Mouse (Mus musculus) intestine, embryonic 15.5 days (tissue): Measurements from ENCODE around the gene B3galt1. TPM values are rescaled to one million over a fixed set of nuclear protein-coding genes. Genes with fewer than 3 reads are reported as not detected.

ENCODE experiments used
- ATAC-seq: fragments of 200-750 bp; cut with Nextera tagmentation; 2 replicates; pipeline ENCODE4 v1.8.0; 2017; ENCODE audit warnings: moderate TSS enrichment, moderate library complexity
- H3K27ac ChIP-seq: fragments of 300-500 bp; sonication (generic); 2 replicates; pipeline ENCODE4 v1.5.1; 2015; ENCODE audit warnings: mild to moderate bottlenecking, inconsistent platforms
- H3K27me3 ChIP-seq: fragments of 300-500 bp; sonication (generic); replicated peaks from 2 replicates; pipeline ENCODE4 v1.6.1; 2015; ENCODE audit warnings: inconsistent platforms
- H3K36me3 ChIP-seq: fragments of 300-500 bp; sonication (generic); 2 replicates; pipeline ENCODE4 v1.6.1; 2015; ENCODE audit warnings: inconsistent platforms
- H3K4me1 ChIP-seq: fragments of 300-500 bp; sonication (generic); replicated peaks from 2 replicates; pipeline ENCODE4 v1.6.1; 2015; ENCODE audit warnings: inconsistent platforms
- H3K4me2 ChIP-seq: fragments of 300-500 bp; sonication (generic); replicated peaks from 2 replicates; pipeline ENCODE4 v1.6.1; 2015; ENCODE audit warnings: mild to moderate bottlenecking, inconsistent platforms
- H3K4me3 ChIP-seq: fragments of 300-500 bp; sonication (generic); replicated peaks from 2 replicates; pipeline ENCODE4 v1.5.1; 2015; ENCODE audit warnings: inconsistent platforms
- H3K9ac ChIP-seq: fragments of 300-500 bp; sonication (generic); 2 replicates; pipeline ENCODE4 v1.6.1; 2015; ENCODE audit warnings: inconsistent platforms
- H3K9me3 ChIP-seq: fragments of 300-500 bp; sonication (generic); 2 replicates; pipeline ENCODE4 v1.6.1; 2016; ENCODE audit warnings: inconsistent platforms
- WGBS: fragments of 180-500 bp; shearing (Covaris S2); methylation state at CpG from one replicate; pipeline ENCODE4 v1.1.7; 2015; 5-methylcytosine and 5-hydroxymethylcytosine counted together
- polyA plus RNA-seq: library from polyadenylated mRNA; unstranded; fragments of >200 nt; fragmentation: Nextera tagmentation; extraction: Ambion mirVana; gene quantifications from 2 replicates; pipeline ENCODE4 v1.2.1, GENCODE M21; 2015

Gene B3galt1
- 2.6 and 4.1 TPM in 2 replicates for polyA plus RNA-seq

DNA sequence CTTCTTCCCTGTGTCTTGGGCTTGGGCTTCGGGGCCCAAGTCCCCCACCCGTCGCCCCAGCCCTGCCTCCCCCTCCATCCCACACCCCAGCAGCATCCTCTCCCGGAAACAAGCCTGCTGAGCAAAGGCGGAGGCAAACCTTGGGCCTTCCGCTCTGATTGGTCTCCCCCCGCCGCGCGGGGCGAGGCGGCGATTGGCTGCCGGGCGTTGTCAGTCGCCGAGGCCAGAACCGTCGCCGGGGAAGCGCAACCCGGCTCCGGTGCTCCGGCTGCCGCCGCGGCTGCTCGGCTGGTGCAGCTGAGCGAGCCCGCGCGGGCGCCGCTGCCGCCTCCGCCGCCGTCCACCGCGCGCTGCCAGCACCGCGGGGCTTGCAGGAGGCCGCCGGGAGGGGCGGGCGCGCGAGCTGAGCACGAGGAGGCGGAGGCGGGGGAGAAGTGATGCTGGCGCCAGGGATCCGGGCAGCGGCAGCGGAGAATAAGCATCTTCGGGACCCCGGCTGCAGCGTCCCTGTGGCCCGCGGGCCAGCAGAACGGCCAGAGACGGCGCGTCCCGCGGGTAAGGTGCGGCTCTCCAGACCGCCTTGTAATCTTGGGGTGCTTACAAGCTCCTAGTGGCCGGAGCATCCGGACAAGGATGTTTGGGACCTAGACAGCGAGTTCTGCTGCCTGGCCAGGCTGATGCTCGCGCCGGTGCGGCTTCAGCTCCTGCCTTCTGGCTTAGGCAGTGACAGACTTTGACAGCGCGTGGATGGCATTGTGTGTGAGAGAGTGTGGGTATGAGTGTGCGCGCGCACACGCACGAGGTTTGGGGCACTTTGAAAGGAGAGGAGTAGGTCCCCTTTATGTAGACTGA lies at the start of gene B3galt1:
B3galt1 (plus strand) TSS at position 392 of the 852 bp plus-strand sequence.
- under 1% methylated on average over 77 of the region's 83 CpGs for WGBS
- peak; percentile 97 for ATAC-seq
- H3K27ac ChIP-seq = peak within 1 kb of the TSS; percentile 48; the same call in 1 of the 2 replicates

DNA sequence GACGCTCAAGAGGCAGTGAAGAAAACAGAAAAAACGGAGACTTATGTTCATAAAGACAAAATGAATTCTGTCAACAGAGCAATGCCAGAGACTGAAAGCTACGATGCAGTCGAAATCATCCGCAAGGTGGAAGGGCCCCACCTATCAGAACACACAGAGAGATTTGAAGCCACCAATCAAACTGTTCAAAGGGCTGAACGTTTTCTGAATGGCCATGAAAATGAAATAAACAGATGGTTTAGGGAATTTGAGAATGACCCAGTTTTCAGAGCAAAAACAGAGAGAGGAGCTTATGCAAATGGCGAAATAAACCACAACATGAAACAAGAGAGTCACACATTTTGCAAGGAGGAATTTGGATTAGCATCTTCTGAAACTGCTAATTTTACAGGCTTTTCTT lies 49.3 kb upstream of the B3galt1 start:
- no peaks in the 10 kb centered on the region for H3K9me3 ChIP-seq
- WGBS = 88% methylated on average over 7 of the region's 7 CpGs
- no peak overlapping the region for H3K9ac ChIP-seq
- H3K27ac ChIP-seq = no peak overlapping the region
- H3K4me1 ChIP-seq = no peaks in the 10 kb centered on the region
- no peaks in the 10 kb centered on the region for H3K27me3 ChIP-seq
- no peak overlapping the region for H3K4me2 ChIP-seq
- H3K4me3 ChIP-seq = no peak overlapping the region
- H3K36me3 ChIP-seq = no peaks in the 10 kb centered on the region
- no peak for ATAC-seq

More for the DNA sequence above, at the start of gene B3galt1:
- H3K4me2 ChIP-seq = peak within 1 kb of the TSS; percentile 93
- H3K4me3 ChIP-seq = peak within 1 kb of the TSS; percentile 70
- H3K36me3 ChIP-seq = no peaks in the 10 kb centered on the region
- peaks cover 9% of the 10 kb centered on the region; the same call in 1 of the 2 replicates for H3K4me1 ChIP-seq
- no peaks in the 10 kb centered on the region for H3K9me3 ChIP-seq
- H3K27me3 ChIP-seq = peaks cover 4% of the 10 kb centered on the region
- peak within 1 kb of the TSS; percentile 53 for H3K9ac ChIP-seq

DNA sequence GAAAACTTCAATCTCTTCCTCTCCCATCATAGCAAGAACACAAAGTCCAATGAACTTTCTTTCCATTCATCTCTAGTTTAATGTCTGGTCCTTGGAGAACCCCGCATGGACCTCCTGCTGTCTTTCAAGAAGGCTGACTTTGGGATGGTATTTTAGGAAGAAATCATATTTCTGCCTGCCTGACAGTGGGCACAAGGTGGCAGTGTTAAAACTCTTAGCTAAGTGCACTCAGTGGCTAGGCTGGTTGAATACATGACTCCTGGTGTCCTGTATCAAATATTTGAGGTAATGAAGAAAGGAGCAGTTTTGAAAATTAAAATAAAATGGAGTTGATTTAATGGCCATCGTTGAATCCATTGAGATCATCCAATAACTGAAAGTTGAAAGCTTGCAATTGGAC lies 30.3 kb upstream of the B3galt1 start:
- H3K36me3 ChIP-seq = no peaks in the 10 kb centered on the region
- WGBS = 94% methylated on average over 2 of the region's 2 CpGs
- H3K27me3 ChIP-seq = no peaks in the 10 kb centered on the region
- no peak overlapping the region for H3K27ac ChIP-seq
- H3K4me3 ChIP-seq = no peak overlapping the region
- ATAC-seq = no peak
- no peaks in the 10 kb centered on the region for H3K9me3 ChIP-seq
- H3K4me2 ChIP-seq = no peak overlapping the region
- no peaks in the 10 kb centered on the region for H3K4me1 ChIP-seq
- no peak overlapping the region for H3K9ac ChIP-seq

DNA sequence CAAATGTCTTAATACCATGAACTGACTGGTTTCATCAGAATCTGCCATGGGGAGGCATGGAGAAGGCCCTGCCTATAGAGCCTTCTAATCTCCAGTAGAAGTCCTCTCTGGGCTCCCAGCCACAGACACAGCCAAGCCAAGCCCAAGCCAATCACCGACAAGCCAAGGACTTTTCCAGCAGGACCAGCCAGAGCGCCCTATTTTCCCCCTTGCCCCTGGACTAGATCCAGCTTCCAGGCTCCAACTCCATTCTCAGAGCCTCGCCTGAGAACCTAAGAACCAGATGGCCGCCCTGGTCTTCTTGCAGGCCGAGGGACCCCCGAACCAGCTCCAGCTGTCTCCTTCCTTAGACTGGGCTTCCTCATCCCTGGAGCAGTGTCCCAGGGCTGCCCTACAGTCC lies 26.2 kb upstream of the B3galt1 start:
- no peaks in the 10 kb centered on the region for H3K4me1 ChIP-seq
- no peak overlapping the region for H3K4me3 ChIP-seq
- H3K27me3 ChIP-seq = no peaks in the 10 kb centered on the region
- H3K9ac ChIP-seq = no peak overlapping the region
- no peaks in the 10 kb centered on the region for H3K9me3 ChIP-seq
- no peaks in the 10 kb centered on the region for H3K36me3 ChIP-seq
- no peak overlapping the region for H3K27ac ChIP-seq
- WGBS = 83% methylated on average over 6 of the region's 6 CpGs
- no peak overlapping the region for H3K4me2 ChIP-seq
- ATAC-seq = no peak

DNA sequence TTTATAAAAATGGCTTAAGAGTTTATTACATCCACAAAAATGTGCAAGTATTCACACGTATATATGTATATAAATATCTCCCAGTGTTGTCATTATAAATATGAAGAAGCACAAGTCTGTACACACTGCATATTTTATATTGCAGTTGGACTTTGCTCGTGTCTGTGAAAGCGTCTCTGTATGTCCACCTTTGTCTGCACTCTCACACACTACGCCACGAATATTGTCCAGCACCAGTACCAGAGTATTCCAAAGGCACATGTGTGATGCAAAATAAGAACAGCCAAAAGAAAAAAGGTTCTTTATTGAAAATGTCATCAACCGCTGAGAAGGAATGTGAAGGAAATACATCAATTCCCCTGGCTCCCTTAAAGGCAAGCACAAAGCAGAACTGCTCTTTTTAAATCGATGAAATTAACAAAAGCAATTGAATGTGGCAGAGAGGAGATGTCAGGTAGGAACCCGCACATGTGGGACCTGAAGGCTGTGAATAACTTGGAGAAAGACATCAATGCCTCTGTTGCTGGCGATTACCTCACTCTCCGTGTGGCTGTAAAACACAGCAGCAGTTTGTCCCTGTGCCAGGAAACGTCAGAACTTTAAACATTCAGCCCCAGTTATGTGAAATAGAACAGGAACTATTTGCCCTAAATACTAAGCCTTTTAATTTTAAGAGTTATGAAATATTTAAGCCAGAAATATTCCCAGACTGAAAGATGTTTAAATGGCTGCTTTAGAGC lies 23.5 kb upstream of the B3galt1 start:
- no peak for ATAC-seq
- no peak overlapping the region for H3K4me2 ChIP-seq
- H3K27me3 ChIP-seq = no peaks in the 10 kb centered on the region
- no peak overlapping the region for H3K27ac ChIP-seq
- 39% methylated on average over 11 of the region's 11 CpGs for WGBS
- no peak overlapping the region for H3K9ac ChIP-seq
- no peaks in the 10 kb centered on the region for H3K36me3 ChIP-seq
- H3K4me3 ChIP-seq = no peak overlapping the region
- no peaks in the 10 kb centered on the region for H3K4me1 ChIP-seq
- H3K9me3 ChIP-seq = no peaks in the 10 kb centered on the region

DNA sequence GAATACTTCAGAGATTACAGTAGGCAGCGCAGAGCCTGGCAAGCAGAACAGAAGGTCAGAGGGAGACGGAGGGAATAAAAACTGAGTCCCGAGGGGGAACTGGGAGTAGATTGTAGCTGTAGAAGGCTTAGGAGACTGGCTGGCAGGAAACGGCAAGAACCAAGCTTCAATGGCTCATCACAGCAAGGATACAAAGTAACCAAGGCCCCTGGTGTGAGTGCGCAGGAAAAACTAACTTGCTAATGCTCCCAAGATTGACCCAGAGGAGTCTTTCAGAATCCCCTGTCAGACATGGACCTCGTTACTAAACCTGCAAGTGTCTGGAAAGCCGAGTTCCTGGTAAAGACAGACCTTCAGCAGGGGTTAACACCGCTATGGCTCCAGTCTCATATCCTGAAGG lies 21.2 kb upstream of the B3galt1 start:
- Histone ChIP-seq H3K27ac (no peak overlapping the region), H3K4me1 (no peaks in the 10 kb centered on the region), H3K36me3 (no peaks in the 10 kb centered on the region), H3K4me3 (no peak overlapping the region), H3K9ac (no peak overlapping the region), H3K4me2 (no peak overlapping the region), H3K9me3 (no peaks in the 10 kb centered on the region), H3K27me3 (no peaks in the 10 kb centered on the region)
- no peak for ATAC-seq
- 76% methylated on average over 8 of the region's 8 CpGs for WGBS

DNA sequence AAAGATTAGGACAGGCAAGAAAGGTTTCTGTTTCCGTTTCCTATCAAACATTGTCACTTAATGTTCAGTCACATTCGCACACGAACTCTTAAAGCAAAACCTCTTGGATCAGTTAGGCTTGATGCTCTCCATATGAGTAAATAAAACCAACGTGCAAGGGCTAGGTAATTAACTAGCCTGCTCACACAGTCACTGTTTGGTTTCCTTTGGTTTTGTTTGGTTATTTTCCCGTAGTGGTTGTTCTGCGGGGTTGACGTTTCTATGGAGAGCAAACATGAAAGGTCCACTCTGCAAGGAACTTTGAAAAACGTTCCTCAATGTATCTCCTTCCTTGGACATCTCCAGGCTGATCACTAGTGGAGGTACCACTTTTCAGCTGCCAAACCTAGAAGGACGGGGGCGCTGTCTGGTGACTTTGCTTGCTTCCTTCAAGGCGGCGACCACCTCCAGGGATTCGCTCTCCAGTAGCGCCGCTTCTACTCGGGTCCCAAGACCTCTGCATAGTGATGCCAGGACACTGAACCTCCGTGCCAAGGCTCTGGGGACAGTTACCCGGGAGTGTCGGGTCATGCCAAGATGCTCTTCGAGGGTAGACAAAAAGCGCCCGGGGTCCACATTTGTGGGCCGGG lies 706 bp upstream of the B3galt1 start:
- Histone ChIP-seq H3K9me3 (no peaks in the 10 kb centered on the region), H3K27ac (no peak overlapping the region; the same call in 1 of the 2 replicates), H3K4me3 (peak overlapping the region; percentile 70), H3K4me2 (peak overlapping the region; percentile 93), H3K36me3 (no peaks in the 10 kb centered on the region), H3K9ac (peak overlapping the region; percentile 53; the same call in 1 of the 2 replicates), H3K4me1 (peaks cover 9% of the 10 kb centered on the region; the same call in 1 of the 2 replicates), H3K27me3 (peaks cover 4% of the 10 kb centered on the region)
- peak; percentile 75 for ATAC-seq
- WGBS = 2% methylated on average over 23 of the region's 23 CpGs

DNA sequence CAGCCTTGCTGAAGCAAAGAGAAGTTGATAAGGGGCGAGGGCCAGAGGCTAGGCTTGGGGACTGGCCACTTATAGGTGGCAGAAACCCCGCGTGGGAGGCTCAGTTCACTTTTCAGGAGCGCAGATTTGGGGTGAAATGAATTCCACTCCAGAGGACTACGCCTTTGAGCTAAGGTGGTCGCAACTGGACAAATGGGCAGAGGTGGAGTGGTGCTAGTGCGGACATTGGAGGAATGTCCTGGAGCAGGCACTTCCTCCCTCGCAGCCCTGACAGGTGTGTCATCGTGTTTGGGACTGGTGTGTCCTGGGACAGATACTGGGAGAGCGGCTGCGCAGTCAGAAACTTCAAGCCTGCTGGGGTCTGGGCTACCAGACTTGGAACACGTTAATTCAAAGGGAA lies 895 bp downstream of the B3galt1 start:
- Histone ChIP-seq H3K4me3 (peak overlapping the region; percentile 70), H3K27ac (no peak overlapping the region), H3K4me1 (peaks cover 9% of the 10 kb centered on the region; the same call in 1 of the 2 replicates), H3K4me2 (peak overlapping the region; percentile 93), H3K27me3 (peaks cover 4% of the 10 kb centered on the region), H3K36me3 (no peaks in the 10 kb centered on the region), H3K9me3 (no peaks in the 10 kb centered on the region), H3K9ac (0 out of 2 replicates have a peak overlapping the region, but pooled peaks have one; percentile 53)
- WGBS = 1% methylated on average over 12 of the region's 12 CpGs
- no peak; the same call in 1 of the 2 replicates for ATAC-seq

DNA sequence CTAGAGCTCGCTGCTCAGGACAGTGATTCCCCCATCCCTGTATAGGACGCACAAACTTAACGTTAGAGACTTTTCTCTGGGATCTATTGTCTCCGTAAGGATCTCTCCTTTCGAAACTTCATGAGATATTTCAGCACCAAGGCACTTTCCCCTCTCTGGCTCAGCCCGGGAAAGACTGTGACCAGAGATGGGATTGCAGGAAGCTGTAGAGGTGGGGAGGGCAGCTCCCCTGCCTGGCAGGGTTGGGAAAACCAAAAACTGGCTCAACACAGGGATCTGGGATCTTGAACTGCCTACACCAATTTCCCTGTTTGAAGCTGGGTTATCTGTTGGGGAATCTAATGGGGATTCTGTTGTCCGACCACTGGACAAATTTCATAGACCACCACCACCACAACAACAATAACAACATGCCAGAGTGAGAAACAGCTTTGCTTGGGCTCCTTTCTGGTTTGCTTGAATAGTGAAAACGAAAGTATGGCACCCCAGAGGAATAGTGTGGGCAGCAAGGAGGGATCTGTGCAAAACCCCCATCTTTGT lies 1.5 kb downstream of the B3galt1 start:
- peaks cover 9% of the 10 kb centered on the region; the same call in 1 of the 2 replicates for H3K4me1 ChIP-seq

DNA sequence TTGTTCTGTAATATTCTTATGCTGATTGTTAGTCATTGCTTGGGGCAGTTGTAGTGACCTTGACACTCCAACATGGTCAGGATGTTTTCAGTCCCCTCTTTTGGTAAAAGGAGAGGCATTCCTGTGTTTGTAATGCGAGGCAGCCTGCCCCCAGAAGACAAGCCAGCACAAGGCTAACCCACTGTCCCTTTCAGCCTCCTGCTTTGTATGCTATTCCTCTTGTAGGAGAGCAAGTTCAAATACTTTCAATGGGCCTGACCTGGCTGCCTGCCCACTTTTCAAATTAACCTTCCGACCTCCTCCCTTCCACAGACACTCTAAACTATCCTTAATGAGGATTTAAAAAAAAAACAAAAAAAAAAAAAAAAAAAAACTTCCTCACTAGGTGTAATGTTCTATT lies 11.0 kb downstream of the B3galt1 start:
- H3K9me3 ChIP-seq = no peaks in the 10 kb centered on the region
- H3K27ac ChIP-seq = no peak overlapping the region
- no peaks in the 10 kb centered on the region for H3K4me1 ChIP-seq
- no peak overlapping the region for H3K4me2 ChIP-seq
- no peak overlapping the region for H3K9ac ChIP-seq
- no peaks in the 10 kb centered on the region for H3K27me3 ChIP-seq
- no peak overlapping the region for H3K4me3 ChIP-seq
- no peak for ATAC-seq
- WGBS = 73% methylated on average over 2 of the region's 2 CpGs
- no peaks in the 10 kb centered on the region for H3K36me3 ChIP-seq

More for the DNA sequence above, 1.5 kb downstream of the B3galt1 start:
- Histone ChIP-seq H3K4me2 (peak overlapping the region; percentile 93), H3K4me3 (peak overlapping the region; percentile 70; the same call in 1 of the 2 replicates), H3K27ac (no peak overlapping the region), H3K9ac (no peak overlapping the region), H3K27me3 (peaks cover 4% of the 10 kb centered on the region), H3K9me3 (no peaks in the 10 kb centered on the region), H3K36me3 (no peaks in the 10 kb centered on the region)
- WGBS = 15% methylated on average over 8 of the region's 8 CpGs
- ATAC-seq = no peak

DNA sequence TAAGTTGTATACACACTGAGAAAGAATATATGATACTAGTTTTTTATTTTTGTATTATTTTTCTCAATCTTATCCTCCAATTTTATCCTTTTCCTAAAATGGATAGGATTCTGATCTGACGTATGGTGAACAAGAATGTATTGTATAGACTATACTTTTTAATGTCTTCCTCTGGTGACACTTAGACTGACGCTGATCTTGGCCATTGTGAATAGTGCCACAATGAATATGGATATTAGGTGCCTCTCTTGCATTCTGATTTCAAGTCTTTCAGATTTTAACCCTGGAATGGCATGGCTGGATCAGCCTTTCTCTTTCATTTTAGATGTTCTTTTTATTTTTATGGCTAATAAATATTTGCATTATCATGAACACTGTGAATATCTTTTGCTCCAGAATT lies 17.4 kb downstream of the B3galt1 start:
- Histone ChIP-seq H3K4me1 (no peaks in the 10 kb centered on the region), H3K9ac (no peak overlapping the region), H3K27ac (no peak overlapping the region), H3K9me3 (no peaks in the 10 kb centered on the region), H3K4me2 (no peak overlapping the region), H3K4me3 (no peak overlapping the region), H3K27me3 (no peaks in the 10 kb centered on the region), H3K36me3 (no peaks in the 10 kb centered on the region)
- WGBS = 77% methylated on average over 2 of the region's 2 CpGs
- ATAC-seq = no peak

DNA sequence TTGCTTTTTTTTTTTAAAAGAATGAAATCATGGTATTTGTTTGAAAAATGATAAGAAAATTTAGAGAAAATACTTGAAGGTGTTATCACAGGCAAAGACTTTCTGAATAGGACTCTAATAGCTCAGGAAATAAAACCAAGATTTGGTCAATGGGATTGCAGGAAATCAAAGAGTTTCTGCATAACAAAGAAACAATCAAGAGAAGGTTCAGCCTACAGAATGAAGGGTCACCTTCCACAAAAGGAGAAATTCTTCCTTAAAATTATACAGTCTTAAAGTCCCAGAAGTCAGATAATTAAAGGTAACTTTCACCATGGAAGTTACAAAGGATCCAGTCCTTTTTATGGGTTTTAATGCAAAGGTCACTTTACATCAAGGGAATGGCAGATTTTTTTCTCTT lies 24.7 kb downstream of the B3galt1 start:
- no peak overlapping the region for H3K9ac ChIP-seq
- no peaks in the 10 kb centered on the region for H3K4me1 ChIP-seq
- H3K36me3 ChIP-seq = no peaks in the 10 kb centered on the region
- no peak for ATAC-seq
- H3K27me3 ChIP-seq = no peaks in the 10 kb centered on the region
- H3K4me2 ChIP-seq = no peak overlapping the region
- H3K4me3 ChIP-seq = no peak overlapping the region
- H3K9me3 ChIP-seq = no peaks in the 10 kb centered on the region
- no peak overlapping the region for H3K27ac ChIP-seq
